Mouse (Mus musculus): ENCODE measurements at regions not wholly inside any gene's neighbourhood (a gene's known extent, or its start where the extent isn't known, plus 50 kb on each side); places are given as distances from the start of the nearest gene placed in this dataset.

- H3K9ac ChIP-seq (replicated peaks; ENCODE audit: low read length), result no peak overlapping the region
- H3K27me3 ChIP-seq (ENCODE audit: control insufficient read depth, insufficient read depth, low read length), result no peaks in the 10 kb centered on the region
- DNase-seq (peak; percentile 58), ATAC-seq (ENCODE audit: low FRiP score, low TSS enrichment) (no peak)
- H3K9me3 ChIP-seq (ENCODE audit: control insufficient read depth, low read length), result no peaks in the 10 kb centered on the region
- H3K4me3 ChIP-seq (replicated peaks; ENCODE audit: low read depth, low read length), result no peak overlapping the region
- no peaks in the 10 kb centered on the region for H3K4me1 ChIP-seq (ENCODE audit: control insufficient read depth, insufficient read depth, low read length)
- H3K36me3 ChIP-seq (ENCODE audit: control insufficient read depth, insufficient read depth, low read length), result no peaks in the 10 kb centered on the region
- no peak overlapping the region for H3K4me2 ChIP-seq (ENCODE audit: low read length)
- H3K27ac ChIP-seq (replicated peaks; ENCODE audit: low read depth, low read length), result no peak overlapping the region
Measured at GRCm38 (mm10) chr3:111553358-111553757, 1302.6 kb upstream of the Prmt6 start.

All from midbrain, embryonic 14.5 days (tissue).